Mouse (Mus musculus) neural tube, embryonic 11.5 days (tissue): ENCODE data around the gene Map2k3. TPM values are rescaled to one million over a fixed set of nuclear protein-coding genes. Genes with fewer than 3 reads are reported as not detected.

ENCODE experiments used
- ATAC-seq: fragments of 200-750 bp; cut with Nextera tagmentation; 2 replicates; pipeline ENCODE4 v1.8.0; 2017; ENCODE audit warnings: moderate number of reproducible peaks, mild to moderate bottlenecking, moderate TSS enrichment, moderate library complexity; ENCODE audit not compliant: insufficient read depth, low FRiP score, low TSS enrichment
- DNase-seq: peaks from one replicate; pipeline ENCODE4 v3.0.0-alpha.2; 2015; ENCODE audit warnings: low spot score
- H3K27ac ChIP-seq: fragments of 300-500 bp; sonication (generic); 2 replicates; pipeline ENCODE4 v1.5.1; 2014; ENCODE audit warnings: low read depth, mild to moderate bottlenecking, low read length
- H3K27me3 ChIP-seq: fragments of 300-500 bp; sonication (generic); 2 replicates; pipeline ENCODE4 v1.6.1; 2014; ENCODE audit warnings: mild to moderate bottlenecking, low read length, mixed read lengths; ENCODE audit not compliant: control insufficient read depth, insufficient read depth
- H3K36me3 ChIP-seq: fragments of 300-500 bp; sonication (generic); 2 replicates; pipeline ENCODE4 v1.6.1; 2014; ENCODE audit warnings: mild to moderate bottlenecking, low read length, moderate library complexity, mixed read lengths; ENCODE audit not compliant: control insufficient read depth, insufficient read depth
- H3K4me1 ChIP-seq: fragments of 300-500 bp; sonication (generic); 2 replicates; pipeline ENCODE4 v1.6.1; 2014; ENCODE audit warnings: low read length, mixed read lengths; ENCODE audit not compliant: control insufficient read depth, insufficient read depth
- H3K4me2 ChIP-seq: fragments of 300-500 bp; sonication (generic); 2 replicates; pipeline ENCODE4 v1.6.1; 2014; ENCODE audit warnings: low read depth, mild to moderate bottlenecking, moderate library complexity
- H3K4me3 ChIP-seq: fragments of 300-500 bp; sonication (generic); 2 replicates; pipeline ENCODE4 v1.5.1; 2014; ENCODE audit warnings: low read depth, low read length
- H3K9ac ChIP-seq: fragments of 300-500 bp; sonication (generic); 2 replicates; pipeline ENCODE4 v1.6.1; 2014; ENCODE audit warnings: mild to moderate bottlenecking, low read length
- H3K9me3 ChIP-seq: fragments of 300-500 bp; sonication (generic); 2 replicates; pipeline ENCODE4 v1.6.1; 2016; ENCODE audit warnings: low read length; ENCODE audit not compliant: control insufficient read depth
- WGBS: fragments of 180-500 bp; shearing (Covaris S2); extraction: QIAGEN DNeasy Blood & Tissue Kit; methylation state at CpG from one replicate; pipeline ENCODE4 v1.1.7; 2014; 5-methylcytosine and 5-hydroxymethylcytosine counted together
- polyA plus RNA-seq: library from polyadenylated mRNA; unstranded; fragments of >200 nt; fragmentation: Nextera tagmentation; extraction: Ambion mirVana; gene quantifications from 2 replicates; pipeline ENCODE4 v1.2.1, GENCODE M21; 2014

Map2k3 gene
- polyA plus RNA-seq, 1 experiment from 2014 or later = 52.2 TPM

DNA sequence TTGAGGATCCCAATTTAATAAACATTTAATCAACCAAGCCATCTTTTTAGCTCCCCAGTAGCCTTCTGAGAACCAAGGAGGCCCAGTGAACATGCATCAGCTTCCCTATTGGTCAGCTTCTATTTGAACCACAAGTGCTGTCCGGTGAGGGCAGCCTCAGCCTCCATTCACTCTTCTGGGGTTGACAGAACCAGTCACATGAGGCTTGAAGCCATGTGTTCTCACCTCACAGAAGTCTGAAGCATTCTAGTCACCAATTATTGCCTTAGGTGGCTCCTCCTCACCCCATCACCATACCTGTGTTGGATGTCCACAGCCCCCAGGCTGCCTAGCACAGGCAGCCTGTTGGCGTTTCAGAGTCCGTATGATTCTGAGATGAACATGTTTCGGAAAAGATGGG is 27.1 kb downstream of the Map2k3 start:
- no peaks in the 10 kb centered on the region for H3K4me1 ChIP-seq
- H3K27ac ChIP-seq = no peak overlapping the region
- no peak overlapping the region for H3K9ac ChIP-seq
- H3K4me3 ChIP-seq = no peak overlapping the region
- H3K27me3 ChIP-seq = no peaks in the 10 kb centered on the region
- no peak for ATAC-seq
- H3K36me3 ChIP-seq = no peaks in the 10 kb centered on the region
- no peak for DNase-seq
- 94% methylated on average over 4 of the region's 4 CpGs for WGBS
- H3K9me3 ChIP-seq = no peaks in the 10 kb centered on the region
- no peak overlapping the region for H3K4me2 ChIP-seq

DNA sequence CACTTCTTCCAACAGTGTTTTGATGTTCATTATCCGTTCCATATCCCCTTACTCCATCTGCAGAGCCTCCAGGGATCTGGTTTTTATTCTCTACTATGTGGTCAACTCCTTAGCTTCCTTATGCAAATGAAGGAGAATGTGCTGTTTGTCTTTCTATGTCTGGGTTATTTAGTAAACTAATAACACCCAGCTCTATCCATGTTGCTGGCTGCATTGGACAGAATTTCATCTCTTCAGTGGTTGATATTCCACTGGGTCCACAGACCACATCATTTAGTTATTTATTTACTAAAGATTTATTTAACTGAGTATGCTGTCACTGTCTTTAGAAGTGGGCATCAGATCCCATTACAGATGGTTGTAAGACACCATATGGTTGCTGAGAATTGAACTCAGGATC is 29.3 kb downstream of the Map2k3 start:
- Histone ChIP-seq H3K9me3 (no peaks in the 10 kb centered on the region), H3K27me3 (no peaks in the 10 kb centered on the region), H3K36me3 (no peaks in the 10 kb centered on the region), H3K4me2 (no peak overlapping the region), H3K27ac (no peak overlapping the region), H3K4me3 (no peak overlapping the region), H3K4me1 (no peaks in the 10 kb centered on the region), H3K9ac (no peak overlapping the region)
- no peak for ATAC-seq
- no peak for DNase-seq
- 76% methylated on average over 1 of the region's 1 CpGs for WGBS

GRCm38 (mm10) chr11:60962709-60963108 is 30.9 kb downstream of the Map2k3 start:
- Histone ChIP-seq H3K9ac (no peak overlapping the region), H3K27ac (no peak overlapping the region), H3K4me3 (no peak overlapping the region), H3K9me3 (no peaks in the 10 kb centered on the region), H3K4me2 (no peak overlapping the region), H3K36me3 (no peaks in the 10 kb centered on the region), H3K4me1 (no peaks in the 10 kb centered on the region), H3K27me3 (no peaks in the 10 kb centered on the region)
- WGBS = 83% methylated on average over 5 of the region's 5 CpGs
- DNase-seq (no peak), ATAC-seq (no peak)

- H3K4me3 ChIP-seq = no peak overlapping the region
- 61% methylated on average over 6 of the region's 6 CpGs for WGBS
These were observed 35.1 kb downstream of the Map2k3 start for GRCm38 (mm10) chr11:60966974-60967373.

DNA sequence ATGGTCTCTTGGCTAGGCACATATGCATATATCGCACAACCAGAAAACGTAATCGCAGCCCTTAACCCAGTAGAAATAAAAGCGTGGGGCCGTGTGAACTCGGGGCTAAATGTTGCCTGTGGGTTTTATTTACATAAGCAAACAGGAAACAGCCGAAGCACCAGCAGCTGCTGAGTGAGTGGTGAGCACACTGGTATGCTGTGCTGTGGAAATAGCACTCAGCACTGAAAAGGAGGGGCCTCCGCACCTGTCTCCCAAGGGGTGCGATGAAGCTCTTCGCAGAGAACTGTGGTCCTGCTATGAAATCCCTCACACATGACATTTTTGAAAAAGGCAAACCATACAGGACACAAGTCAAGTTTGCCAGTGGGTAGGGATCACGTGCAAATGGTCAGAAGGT is 43.3 kb downstream of the Map2k3 start:
- Histone ChIP-seq H3K4me3 (no peak overlapping the region), H3K9me3 (no peaks in the 10 kb centered on the region), H3K36me3 (no peaks in the 10 kb centered on the region), H3K9ac (no peak overlapping the region), H3K4me2 (no peak overlapping the region), H3K4me1 (no peaks in the 10 kb centered on the region), H3K27me3 (no peaks in the 10 kb centered on the region), H3K27ac (no peak overlapping the region)
- ATAC-seq (no peak), DNase-seq (no peak)
- 78% methylated on average over 11 of the region's 11 CpGs for WGBS

More at GRCm38 (mm10) chr11:60966974-60967373, 35.1 kb downstream of the Map2k3 start:
- no peaks in the 10 kb centered on the region for H3K9me3 ChIP-seq
- DNase-seq (no peak), ATAC-seq (no peak)
- H3K9ac ChIP-seq = no peak overlapping the region
- H3K36me3 ChIP-seq = no peaks in the 10 kb centered on the region
- H3K27me3 ChIP-seq = no peaks in the 10 kb centered on the region
- no peaks in the 10 kb centered on the region for H3K4me1 ChIP-seq
- H3K27ac ChIP-seq = no peak overlapping the region
- no peak overlapping the region for H3K4me2 ChIP-seq

GRCm38 (mm10) chr11:60976234-60976633 is 44.4 kb downstream of the Map2k3 start:
- no peaks in the 10 kb centered on the region for H3K36me3 ChIP-seq
- H3K27ac ChIP-seq = no peak overlapping the region
- H3K27me3 ChIP-seq = no peaks in the 10 kb centered on the region
- no peaks in the 10 kb centered on the region for H3K9me3 ChIP-seq
- no peak overlapping the region for H3K9ac ChIP-seq
- WGBS = 81% methylated on average over 2 of the region's 2 CpGs
- no peak overlapping the region for H3K4me2 ChIP-seq
- ATAC-seq = no peak
- no peaks in the 10 kb centered on the region for H3K4me1 ChIP-seq
- no peak overlapping the region for H3K4me3 ChIP-seq
- DNase-seq = no peak

DNA sequence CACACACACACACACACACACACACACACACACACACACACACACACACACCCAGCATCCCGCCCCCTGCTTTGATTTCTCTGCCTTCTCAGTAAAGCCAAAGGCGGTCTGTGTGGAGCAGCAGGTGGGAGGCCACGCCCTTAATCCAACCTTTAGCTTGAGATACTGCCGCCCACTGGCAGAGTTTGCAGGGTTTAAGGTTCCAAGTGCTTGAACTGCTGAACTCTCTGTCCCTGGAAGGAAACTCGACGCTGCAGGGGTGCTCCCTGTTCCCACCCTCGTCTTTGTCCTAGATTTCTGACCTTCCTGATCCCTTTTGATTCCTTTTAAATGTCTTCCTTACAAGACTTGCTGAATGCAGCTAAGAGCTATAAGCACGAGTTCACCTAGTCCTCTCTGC is 44.9 kb downstream of the Map2k3 start:
- Histone ChIP-seq H3K9me3 (no peaks in the 10 kb centered on the region), H3K4me2 (no peak overlapping the region), H3K27me3 (no peaks in the 10 kb centered on the region), H3K4me1 (no peaks in the 10 kb centered on the region), H3K4me3 (no peak overlapping the region), H3K27ac (no peak overlapping the region), H3K9ac (no peak overlapping the region), H3K36me3 (no peaks in the 10 kb centered on the region)
- ATAC-seq (no peak), DNase-seq (no peak)
- WGBS = 13% methylated on average over 8 of the region's 8 CpGs

GRCm38 (mm10) chr11:60977153-60977552 is 45.3 kb downstream of the Map2k3 start:
- no peak overlapping the region for H3K9ac ChIP-seq
- 51% methylated on average over 3 of the region's 3 CpGs for WGBS
- H3K36me3 ChIP-seq = no peaks in the 10 kb centered on the region
- H3K27me3 ChIP-seq = no peaks in the 10 kb centered on the region
- H3K4me1 ChIP-seq = no peaks in the 10 kb centered on the region
- H3K4me3 ChIP-seq = no peak overlapping the region
- H3K9me3 ChIP-seq = no peaks in the 10 kb centered on the region
- no peak for ATAC-seq
- H3K4me2 ChIP-seq = no peak overlapping the region
- DNase-seq = no peak
- no peak overlapping the region for H3K27ac ChIP-seq

DNA sequence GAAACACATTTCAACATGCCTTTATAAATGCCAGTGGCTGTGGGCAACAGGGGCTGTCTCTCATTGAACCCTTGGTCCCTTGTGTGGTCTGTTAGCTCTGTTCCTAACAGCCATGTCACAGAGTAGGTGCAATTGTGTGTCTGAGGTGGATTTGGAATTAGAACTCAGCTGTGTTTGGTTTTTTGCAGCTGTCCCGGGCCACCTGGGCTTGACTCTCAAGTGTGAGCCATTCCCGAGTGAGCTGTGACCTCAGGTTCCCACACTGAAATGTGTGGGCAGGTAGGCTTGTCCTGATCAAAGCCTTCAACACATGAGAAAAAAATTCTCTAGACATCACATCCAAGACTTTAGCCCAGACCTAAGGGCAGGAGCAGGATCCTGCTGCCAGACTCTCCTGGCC is 46.8 kb downstream of the Map2k3 start:
- H3K27me3 ChIP-seq = no peaks in the 10 kb centered on the region
- WGBS = 74% methylated on average over 2 of the region's 2 CpGs

More for the DNA sequence above, 46.8 kb downstream of the Map2k3 start:
- Histone ChIP-seq H3K27ac (no peak overlapping the region), H3K36me3 (no peaks in the 10 kb centered on the region), H3K9me3 (no peaks in the 10 kb centered on the region), H3K9ac (no peak overlapping the region), H3K4me1 (no peaks in the 10 kb centered on the region), H3K4me2 (no peak overlapping the region), H3K4me3 (no peak overlapping the region)
- ATAC-seq = no peak
- no peak for DNase-seq
